Mouse (Mus musculus) testis, adult 2 months (tissue): ENCODE data around the gene Kdm1b.

Experiments used
- CTCF ChIP-seq: fragments of 200-500 bp; IDR thresholded peaks from 2 replicates; pipeline ENCODE4 v1.5.1; 2012; ENCODE audit warnings: low read depth, mild to moderate bottlenecking, inconsistent platforms, low read length, moderate library complexity; ENCODE audit not compliant: control insufficient read depth, insufficient read depth, insufficient replicate concordance
- POLR2A ChIP-seq: fragments of 200-500 bp; IDR thresholded peaks from 2 replicates; pipeline ENCODE4 v1.6.1; 2012; ENCODE audit warnings: low read depth, mild to moderate bottlenecking, inconsistent platforms, low read length, moderate library complexity; ENCODE audit not compliant: control insufficient read depth

GRCm38 (mm10) chr13:47013740-47014139 lies 29.6 kb upstream of the Kdm1b start:
- TF ChIP-seq POLR2A, result no peak
- TF ChIP-seq CTCF, result no peak
